Mouse (Mus musculus) gastrocnemius, postnatal 10 days (tissue): ENCODE data around the gene Cnih1. TPM values are rescaled to one million over a fixed set of nuclear protein-coding genes. Genes with fewer than 3 reads are reported as not detected.
"Not testable (repeated sequence)": the region's sequence is repeated elsewhere in the genome, so short reads cannot be mapped to it uniquely, and the experiment has no call there.

Experiments used
- DNase-seq: peaks from one replicate; pipeline ENCODE4 v3.0.0; 2021; ENCODE audit warnings: mixed read lengths
- long read RNA-seq, 2 experiments: library from polyadenylated mRNA; stranded (forward); transcript quantifications; one replicate each; pipeline ENCODE4 v2.0.0; 2021
- total RNA-seq, 2 experiments: library from RNA; stranded (reverse); gene quantifications; 2 replicates each; pipeline ENCODE4 v1.2.3; 2021

Gene Cnih1
- 10 to 100 TPM; 59.6 to 65.7 TPM for total RNA-seq
- long read RNA-seq, experiment 1, transcript Cnih1-201 (5 exons, 1,538 nt), result major isoform, 62 of 64 reads
- long read RNA-seq, experiment 1, partial matches to known transcripts, result 1 of 64 reads
- long read RNA-seq, experiment 1, other reads (novel, unspliced or antisense), result 1 of 64 reads
- long read RNA-seq, experiment 2, transcript Cnih1-201 (5 exons, 1,538 nt), result major isoform, 71 of 72 reads
- long read RNA-seq, experiment 2, partial matches to known transcripts, result 0 of 72 reads
- long read RNA-seq, experiment 2, other reads (novel, unspliced or antisense), result 1 of 72 reads

GRCm38 (mm10) chr14:46787787-46788504 is at the start of gene Cnih1:
TSS of gene Cnih1 (minus strand) at chr14:46788411.
- peak; percentile 91 for DNase-seq

DNA sequence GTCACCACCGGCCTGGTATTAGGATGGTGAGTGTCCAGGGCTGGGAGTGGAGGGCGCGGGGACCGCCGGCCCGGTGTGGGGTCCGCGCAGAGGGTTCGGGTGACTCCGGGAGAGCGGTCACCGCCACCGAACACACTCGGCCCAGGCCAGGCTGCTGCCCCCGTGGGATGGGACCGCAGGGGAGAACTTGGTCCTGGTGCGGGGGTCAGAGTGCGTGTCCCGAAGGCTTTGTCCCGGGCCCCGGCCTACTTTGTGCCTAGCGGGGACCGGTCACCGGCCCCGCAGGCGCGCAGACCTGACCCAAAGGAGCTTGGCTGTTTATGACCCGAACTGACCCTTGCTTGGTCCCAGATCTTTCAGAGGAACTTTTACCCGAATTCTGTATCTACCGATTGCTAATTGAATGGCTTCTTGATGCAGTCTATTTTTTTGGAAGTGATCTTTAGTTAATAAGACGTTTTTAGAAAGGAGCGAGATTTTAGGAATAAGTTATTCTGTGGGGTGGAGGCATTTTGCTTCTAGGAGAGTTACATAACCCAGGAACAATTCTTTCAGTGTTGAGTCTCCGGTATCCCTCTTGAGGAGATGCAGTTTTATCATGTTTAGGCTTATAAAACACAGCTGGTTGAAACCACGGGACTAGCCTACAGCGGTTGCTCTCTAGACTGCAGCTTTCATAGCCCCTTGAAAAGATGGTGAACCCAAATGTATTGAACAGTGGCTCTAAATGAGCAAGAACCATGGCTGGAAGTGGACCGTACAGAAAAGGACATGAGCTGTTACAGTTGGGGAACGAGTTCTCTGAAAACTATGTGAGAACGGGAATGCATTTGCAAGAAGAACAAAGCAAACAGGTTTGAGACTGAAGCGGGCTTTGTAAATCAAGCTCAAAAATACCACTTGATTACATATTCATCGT is 44.4 kb upstream of the Cnih1 start:
- peak; percentile 56 for DNase-seq

GRCm38 (mm10) chr14:46831837-46832333 is 43.7 kb upstream of the Cnih1 start, which contains the start of gene Cgrrf1:
TSS of gene Cgrrf1 (plus strand) at chr14:46832125.
- peak; percentile 93 for DNase-seq

GRCm38 (mm10) chr14:46831295-46831694 is 43.1 kb upstream of the Cnih1 start:
- DNase-seq, result no peak

GRCm38 (mm10) chr14:46827430-46827829 is 39.2 kb upstream of the Cnih1 start:
- no peak for DNase-seq

GRCm38 (mm10) chr14:46823996-46824395 is 35.8 kb upstream of the Cnih1 start:
- no peak for DNase-seq

GRCm38 (mm10) chr14:46821873-46822716 is 33.9 kb upstream of the Cnih1 start, which contains the start of gene Gmfb:
TSS of gene Gmfb (minus strand) at chr14:46822242.
- peak; percentile 95 for DNase-seq

GRCm38 (mm10) chr14:46821271-46821872 is 33.2 kb upstream of the Cnih1 start:
- no peak for DNase-seq

DNA sequence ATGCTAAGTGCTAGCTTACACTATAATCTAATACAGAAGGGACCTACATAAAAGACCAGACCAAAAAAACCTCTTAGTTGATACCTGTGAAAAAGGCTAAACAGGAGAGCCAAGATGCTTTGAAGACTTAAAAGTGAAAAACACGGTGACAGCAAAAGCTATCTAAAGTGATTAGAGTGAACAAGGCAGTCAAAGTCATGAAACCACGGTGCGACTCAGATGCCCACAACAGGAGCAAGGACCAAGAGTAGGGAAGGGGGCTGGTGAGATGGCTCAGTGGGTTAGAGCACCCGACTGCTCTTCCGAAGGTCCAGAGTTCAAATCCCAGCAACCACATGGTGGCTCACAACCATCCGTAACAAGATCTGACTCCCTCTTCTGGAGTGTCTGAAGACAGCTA is 31.8 kb upstream of the Cnih1 start:
- DNase-seq, result not testable (repeated sequence)

GRCm38 (mm10) chr14:46818743-46819142 is 30.5 kb upstream of the Cnih1 start:
- no peak for DNase-seq

DNA sequence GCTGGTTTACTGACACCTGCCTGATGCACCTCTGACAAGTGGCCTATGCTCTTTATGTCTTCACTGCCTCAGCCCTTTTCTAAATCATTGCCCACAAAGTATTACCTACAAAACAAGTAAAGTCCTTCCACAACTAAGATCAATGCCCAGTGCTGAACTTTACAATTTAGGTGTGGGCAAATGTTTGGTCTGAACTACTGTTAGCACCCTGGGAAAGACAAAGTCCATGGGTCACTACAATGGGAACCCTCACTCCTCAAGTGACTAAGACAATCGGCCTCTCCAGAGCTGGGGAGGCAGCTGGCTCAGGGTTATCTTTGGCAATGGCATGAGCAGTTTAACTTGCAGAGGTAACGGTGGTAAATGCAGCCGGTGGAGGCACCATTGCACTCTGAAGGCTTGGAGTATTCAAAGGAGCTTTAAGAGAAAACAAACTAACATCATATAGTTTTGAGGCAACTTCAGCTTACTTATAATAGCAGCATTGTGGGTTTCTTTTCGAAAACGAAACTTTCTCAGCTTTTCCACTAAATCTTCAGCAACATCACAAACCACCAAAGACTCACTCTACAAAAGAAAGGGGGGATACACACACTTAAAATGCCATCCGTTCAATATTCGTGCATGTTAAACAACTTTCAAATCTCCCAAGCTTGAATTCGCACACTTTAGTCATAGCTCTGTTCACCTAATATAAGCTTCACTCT is 28.9 kb upstream of the Cnih1 start:
- DNase-seq, result no peak

DNA sequence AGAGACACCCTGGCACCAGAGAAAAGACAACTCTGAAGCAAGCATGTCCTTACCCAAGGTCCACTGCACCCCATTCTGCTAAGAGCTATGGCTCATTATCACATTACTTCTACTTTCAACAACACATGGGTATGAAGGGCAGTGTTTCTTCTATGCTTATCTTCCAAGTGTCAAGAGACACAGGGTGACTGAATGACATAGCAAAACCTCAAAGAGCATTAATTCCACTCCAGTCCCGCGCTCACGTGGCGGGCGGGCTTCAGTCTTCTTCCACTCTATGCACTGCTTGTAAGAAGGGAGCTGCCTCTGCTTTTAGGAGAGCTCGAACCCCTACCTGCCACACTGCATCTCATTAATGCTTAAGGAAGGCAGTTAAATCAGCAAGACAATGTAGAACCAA is 27.4 kb upstream of the Cnih1 start:
- DNase-seq, result no peak

DNA sequence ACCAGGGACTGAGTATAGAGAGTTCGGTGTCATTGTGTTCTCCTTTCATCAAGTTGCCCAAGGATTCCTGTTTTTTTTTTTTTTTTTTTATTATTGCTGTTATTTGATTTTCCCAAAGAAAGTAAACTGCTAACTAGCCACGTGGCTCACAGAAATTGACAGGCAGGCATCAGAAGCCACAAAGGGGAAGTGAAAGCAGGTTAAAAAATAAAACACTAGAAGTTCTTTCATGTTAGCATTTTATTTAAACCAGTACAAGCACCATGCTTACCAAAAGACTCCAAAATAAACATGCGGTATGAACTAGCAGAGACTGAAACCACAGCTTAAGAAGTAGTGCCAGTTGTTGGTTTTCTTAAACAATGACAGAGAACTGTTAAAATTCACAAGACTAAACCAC is 19.7 kb upstream of the Cnih1 start:
- DNase-seq, result no peak

DNA sequence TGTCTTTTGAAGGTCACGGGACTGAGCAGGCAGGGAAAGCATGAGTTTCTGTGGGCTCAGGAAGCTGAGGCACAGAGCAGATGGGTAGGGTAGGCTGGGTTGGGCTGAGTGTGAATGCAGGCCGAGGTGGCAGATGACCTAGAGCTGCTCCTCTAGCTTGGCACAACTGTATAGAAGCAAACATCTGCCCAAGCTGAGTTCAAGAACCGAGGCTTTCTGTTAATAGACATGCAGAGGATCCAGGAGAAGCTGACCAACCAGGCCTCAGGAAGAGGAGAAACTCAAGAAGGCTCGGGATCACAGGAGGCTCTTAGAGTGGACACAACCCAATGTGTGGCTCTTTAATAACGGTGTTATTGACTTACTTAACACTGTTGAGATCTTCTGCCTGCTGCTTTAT is 18.0 kb upstream of the Cnih1 start:
- DNase-seq, result no peak

DNA sequence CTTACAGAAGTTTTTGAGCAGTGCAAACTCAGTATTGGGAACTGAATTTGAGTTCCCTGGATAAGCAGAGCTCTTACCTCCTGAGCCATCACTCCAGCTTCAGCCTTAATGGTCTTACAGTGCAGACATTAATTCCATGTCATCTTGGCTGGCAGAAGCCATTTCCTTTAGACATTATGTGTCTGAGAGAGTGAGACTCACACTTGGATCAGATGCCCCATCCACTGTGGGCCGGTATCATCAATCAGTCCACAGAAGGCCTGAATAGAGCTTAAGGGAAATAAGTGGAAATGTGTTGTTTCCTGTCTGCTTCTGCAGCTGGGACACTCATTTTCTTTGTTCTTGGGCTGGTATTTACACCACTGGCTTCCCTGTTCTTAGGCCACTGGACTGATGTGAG is 15.6 kb upstream of the Cnih1 start:
- DNase-seq, result no peak

GRCm38 (mm10) chr14:46803259-46803658 is 15.0 kb upstream of the Cnih1 start:
- no peak for DNase-seq

DNA sequence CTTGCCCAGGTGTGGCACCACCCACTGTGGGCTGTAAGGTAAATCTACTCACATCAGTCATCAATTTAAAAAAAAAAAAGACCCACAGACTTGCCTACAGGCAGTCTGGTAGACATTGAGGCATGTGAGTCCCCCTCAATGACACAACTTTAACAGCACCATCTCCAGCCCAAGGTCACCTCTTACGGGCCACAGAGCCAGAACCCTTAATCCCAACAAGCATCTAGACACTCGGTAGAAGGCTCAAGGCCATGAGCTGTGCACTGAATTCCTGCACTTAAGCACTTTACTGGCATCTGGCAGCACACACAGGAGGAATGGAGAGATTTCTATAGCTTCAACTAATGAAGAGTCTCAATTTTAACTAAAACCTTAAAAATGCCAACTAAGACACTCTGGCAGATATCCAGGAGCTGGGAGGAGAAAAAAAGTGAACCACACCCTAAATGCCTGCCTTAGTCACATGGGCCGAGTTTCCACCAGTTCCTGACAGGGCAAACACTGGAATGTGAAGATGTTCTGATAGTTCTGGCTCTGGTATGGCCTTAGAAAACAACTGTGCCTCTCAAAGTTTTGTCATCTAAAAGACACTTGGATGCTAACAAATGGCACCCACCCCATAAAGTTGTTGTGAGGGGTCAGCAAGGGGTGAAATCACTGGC is 12.6 kb upstream of the Cnih1 start:
- no peak for DNase-seq

- DNase-seq, result no peak
Observed at GRCm38 (mm10) chr14:46794157-46794556, 5.9 kb upstream of the Cnih1 start.

- no peak for DNase-seq
Observed at GRCm38 (mm10) chr14:46790723-46791122, 2.5 kb upstream of the Cnih1 start.

GRCm38 (mm10) chr14:46790303-46790702 is 2.1 kb upstream of the Cnih1 start:
- DNase-seq, result no peak
